Mouse (Mus musculus) ES-CJ7 (cell line): ENCODE measurements around the gene Pld2.
A peak's percentile ranks its signal among the peaks of the same experiment; 100 is the strongest.

Experiments
- DNase-seq: peaks from one replicate; pipeline ENCODE4 v3.0.0; 2011; ENCODE audit warnings: low read depth, low spot score

Gene Pld2

DNA sequence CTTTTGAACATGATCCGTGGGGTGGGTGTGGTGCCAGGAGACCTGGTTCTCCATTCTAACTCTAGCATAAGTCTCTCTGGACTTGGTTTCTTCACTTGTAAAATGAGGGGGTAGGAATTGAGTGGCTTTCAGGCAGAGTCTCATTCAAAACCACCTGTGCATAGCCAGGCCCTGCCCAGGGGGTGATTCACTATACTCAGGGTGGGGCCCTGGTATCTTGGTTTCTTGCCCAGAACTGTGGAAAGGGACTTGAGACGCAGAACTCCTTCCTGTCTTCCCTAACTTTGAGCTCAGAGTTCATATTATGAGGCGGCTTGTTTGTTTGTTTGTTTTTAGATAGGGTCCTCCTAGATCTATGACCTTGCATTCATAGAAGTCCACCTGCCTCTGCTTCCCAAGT, 37.3 kb downstream of the Pld2 start:
- DNase-seq: no peak

DNA sequence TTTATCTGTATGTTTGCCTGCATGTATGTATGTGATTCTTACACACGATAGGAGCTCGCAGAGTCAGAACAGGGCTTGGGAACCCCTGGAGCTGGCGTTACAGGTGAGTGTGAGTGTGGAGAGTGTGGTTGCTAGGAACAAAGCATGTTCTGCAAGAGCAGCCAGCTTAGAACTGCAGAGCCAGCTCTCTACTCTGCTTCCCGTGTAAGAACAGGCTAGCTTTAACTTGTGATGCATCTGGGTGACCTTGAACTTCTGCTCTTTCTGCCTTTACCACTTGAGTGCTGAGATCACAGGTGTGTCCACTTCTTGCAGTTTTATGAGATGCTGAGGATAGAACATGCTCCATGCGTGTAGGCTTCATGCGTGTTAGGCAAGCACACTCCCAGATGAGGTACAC, 39.1 kb downstream of the Pld2 start:
- no peak for DNase-seq

DNA sequence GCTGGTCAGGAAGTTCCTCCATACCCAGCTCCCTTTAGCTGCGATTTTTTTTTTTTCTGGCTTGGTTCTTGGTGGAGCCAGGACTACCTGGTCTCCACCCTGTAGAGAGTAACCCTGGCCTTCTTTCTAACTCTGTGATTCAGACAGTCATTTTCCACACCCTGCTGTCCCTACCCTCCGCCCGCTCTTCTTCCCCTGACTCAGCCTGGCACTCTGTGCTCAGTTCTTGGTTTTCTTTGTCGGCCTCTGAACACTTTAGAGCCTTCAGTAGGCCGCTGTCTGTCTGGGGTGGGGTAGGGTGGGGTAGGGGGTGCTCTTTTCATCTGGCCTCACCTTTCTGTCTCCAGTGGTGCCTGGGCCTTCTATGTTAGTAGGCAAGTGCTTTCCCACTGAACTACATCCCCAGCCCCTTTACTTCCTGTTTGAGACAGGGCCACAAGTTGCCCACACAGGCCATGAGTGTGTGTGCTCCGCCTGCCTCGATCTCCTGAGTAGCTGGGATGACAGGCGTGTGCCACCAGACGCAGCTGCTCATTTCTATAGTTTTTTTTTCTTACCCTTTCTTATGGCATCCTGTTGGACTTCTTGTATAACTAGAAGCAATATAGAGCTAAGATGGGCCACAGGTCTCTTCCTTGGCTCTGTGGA, 40.0 kb downstream of the Pld2 start:
- no peak for DNase-seq

DNA sequence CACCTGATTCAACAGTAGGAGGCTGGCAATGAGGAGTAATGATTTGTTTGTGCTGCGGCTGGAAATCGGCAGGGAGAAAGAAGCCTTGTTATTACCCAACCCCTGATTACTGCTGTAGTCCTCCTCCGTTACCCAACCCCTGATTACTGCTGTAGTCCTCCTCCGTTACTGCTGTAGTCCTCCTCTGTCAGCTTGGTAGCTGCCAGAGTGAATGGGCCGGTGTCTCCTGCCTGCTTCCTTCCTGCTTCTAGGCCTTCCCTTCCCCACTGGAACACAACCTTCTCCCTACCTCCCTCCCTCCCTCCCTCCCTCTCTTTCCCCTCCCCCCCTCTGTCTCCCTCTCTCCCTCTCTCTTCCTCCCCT, 40.5 kb downstream of the Pld2 start:
- DNase-seq: no peak

DNA sequence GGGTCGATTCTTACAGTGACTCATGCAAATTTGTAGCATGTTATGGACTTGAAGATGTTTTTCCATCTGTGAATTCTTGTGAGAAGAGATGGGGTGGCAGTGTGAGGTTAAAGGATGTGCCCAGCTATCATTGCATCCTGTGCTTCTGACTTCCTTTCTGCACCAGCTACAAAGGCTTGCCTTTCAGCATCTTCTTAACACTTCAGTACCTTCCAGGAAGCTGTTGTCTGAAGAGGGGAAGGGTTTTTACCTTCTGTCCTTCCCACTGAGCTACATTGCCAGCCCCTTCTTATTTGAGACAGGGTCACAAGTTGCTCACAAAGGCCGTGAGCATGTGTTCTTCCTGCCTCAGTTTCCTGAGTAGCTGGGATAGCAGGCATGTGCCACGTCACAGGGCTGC, 41.1 kb downstream of the Pld2 start:
- DNase-seq: no peak

DNA sequence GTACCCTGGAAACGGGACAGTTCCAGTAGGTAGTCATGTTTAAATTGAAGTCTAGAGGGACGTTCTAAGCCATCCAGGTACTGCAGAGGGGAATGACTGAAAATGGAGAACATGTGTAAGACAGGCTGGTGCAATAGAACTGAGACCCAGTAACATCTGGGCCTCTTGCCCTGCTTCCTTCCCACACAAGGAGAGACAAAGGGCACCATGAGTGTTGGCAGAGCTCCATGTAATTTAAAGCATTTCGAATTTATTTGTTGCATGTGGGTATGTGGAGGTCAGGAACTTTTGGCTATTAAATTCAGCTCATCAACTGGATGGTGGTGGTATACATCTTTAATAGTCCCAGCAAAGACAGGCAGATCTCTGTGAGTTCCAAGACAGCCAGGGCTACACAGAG, 42.3 kb downstream of the Pld2 start:
- no peak for DNase-seq

DNA sequence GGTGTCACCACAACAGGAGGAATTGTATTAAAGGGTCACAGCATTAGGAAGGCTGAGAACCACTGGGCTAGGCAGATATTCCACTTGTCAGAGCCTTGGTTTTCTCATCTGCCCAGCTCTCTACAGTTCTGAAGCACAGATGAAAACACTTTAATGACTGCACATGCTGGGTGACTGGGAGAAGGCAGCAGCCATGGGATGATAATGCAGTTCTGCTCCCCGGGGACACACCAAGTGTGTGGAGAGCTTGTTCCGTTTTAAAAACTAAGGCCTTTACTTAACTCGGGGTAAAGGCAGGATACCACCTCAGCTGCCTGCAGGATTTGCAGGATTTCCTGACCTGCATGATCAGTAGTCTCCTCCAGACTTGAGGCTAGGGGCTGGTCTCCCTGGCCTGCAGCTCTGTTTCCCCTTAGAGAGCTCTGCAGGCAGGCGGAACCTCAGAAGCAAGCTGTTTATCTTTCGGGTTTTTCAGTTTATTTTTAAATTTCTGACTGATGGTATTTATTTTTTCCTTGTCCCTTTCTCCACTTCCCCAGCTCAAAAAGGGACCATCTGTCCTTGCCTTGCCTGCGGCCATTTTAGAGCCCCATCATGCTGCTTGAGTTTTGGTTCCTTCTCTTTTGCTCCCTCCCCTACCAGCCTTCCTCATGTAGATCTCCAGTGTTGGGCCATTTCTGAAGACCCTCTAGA, 43.3 kb downstream of the Pld2 start:
- DNase-seq: no peak

DNA sequence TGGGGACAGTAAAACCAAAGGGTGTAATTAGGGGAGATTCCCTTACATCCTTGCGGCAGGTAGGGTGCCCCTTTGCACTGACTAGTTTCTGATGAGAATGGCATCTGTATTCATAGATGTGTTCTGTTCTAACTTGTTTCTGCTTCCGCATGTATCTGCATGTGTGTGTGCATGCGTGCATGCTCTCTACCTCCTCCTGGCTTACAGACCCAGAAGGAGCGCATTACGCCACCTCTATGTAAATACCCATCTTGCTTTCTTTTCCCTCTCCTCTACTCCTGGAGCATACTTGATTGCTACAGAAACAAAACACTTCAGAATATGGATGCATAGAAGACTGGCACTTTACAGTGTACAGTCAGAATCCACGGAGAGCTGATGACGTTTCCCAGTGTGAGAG, 43.9 kb downstream of the Pld2 start:
- DNase-seq: no peak

DNA sequence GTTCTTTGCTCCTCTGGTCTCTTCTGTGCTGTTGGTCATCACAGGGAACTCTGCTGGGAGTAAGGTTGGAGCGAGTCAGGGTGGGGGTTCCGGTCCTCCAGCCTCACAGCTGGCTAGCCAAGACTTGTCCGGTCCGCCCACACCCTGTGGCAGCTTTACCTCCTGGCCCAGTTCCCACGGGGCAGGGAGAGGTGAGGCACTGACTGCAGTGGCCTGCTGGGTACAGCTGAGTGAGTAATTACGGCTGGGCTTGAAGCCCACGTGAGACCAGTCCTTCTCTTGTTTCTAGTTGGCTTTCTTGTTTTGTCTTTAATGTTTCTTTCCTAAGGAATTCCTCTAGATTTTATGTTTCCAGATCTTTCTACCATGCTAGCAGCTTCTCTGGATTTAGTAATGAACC, 45.6 kb downstream of the Pld2 start:
- no peak for DNase-seq

DNA sequence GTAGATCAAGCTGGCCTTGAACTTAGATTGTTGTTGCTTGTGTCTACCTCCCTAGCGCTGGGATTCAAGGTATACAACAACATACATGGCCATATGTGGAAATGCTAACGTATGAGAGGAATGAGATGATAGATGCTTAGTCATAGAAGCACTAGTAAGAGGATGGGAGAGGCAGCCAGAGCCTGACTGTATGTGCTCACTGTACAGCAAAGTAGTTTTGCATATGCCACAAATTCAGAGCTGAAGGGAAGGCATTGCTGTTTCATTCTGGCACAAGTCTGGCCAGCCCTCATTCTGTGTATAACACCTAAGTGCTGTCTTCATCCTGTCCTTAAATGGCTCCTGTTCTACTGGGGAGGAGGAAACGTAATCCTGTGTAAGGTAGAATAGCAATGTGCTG, 46.4 kb downstream of the Pld2 start:
- no peak for DNase-seq

DNA sequence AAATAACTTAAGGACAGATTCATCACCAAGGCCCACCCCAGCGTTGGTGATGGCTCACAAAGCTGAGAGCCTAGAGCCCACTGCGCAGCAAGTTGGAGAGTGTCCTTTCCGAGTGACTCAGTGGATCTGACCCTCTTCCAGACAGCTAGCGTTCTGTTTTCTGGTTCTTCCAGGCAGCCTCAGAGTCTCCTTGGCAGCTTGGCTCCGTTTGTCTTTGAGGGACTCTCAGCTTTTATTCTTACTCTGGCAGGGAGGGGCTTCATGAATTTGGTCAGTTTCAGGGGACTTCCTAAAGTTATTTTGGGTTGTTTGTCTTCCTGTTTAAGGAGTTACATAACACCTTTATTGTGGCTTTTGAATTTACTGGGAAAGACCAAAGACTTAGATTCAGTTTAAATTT, 47.1 kb downstream of the Pld2 start:
- no peak for DNase-seq

DNA sequence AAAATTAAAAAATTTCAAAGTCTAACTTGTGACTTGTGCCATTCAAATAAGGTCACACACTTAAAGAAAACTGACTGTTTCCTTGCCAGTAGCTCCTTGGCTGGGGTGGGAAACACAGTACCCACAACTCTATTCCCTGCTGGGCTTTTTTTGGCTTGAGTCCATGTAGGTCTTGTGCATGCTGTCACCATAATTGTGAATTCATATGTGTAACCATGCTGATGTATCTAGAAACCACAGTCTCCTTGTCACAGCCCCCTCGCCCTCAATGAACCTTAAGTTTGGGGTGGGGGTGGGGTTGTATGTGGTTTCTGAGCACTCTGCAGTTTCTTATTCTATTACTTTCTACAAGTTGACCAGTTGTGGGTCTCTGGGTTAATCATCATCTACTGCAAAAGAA, 51.9 kb downstream of the Pld2 start:
- DNase-seq: no peak

DNA sequence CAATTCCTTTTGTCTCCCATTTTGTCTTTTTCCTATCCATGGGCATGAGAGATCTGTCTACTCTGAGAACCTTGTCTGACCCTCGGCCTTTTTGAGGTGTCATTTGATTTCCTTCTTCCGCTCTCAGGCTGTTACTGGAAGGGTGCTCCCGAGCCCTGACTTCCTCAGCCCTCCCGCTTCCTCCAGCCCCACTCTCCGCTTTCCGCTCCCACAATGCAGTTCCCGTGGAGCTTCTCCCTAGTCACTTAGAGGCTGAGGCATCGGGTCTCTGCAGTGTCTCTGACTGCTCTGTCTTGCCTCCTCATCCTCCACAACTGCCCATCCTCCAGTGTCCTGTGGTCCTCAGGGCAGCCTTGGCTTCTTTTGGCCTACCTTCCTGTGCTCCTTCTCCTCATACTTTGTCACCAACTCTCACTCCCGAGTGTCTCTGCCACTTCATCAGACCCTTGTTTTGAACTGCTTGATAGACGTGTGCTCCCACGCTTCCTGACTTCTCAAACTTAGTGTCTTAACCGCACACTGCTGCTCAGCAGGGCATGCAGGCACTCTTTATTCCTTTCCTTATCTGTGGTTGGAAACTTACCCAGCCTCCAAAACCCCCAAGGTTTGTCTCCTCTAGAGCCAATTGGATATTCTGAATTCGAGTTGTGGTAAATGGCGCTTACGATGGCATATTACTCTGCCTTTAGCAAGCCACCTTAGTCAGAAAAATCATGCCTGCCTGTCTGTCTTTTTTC, 54.6 kb downstream of the Pld2 start:
- DNase-seq: no peak

DNA sequence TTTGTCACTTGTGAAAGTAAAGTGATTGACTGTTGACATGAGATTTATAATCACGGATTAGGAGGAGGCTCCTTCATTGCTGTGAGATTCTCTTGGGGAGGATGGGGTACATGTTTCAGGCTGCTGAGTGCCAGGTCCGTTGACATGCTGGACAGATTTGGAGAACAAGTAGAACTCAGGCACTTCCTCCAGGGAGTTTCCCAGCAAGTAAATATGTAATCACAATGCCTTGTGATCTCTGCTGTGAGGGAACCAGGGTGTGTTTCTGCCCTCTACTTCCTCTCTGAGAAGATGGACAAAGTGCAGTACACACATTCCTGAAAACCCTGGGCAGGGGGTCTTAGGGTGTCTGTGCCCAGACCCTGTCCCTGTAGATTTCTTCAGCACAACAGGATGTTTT, 55.8 kb downstream of the Pld2 start:
- no peak for DNase-seq

DNA sequence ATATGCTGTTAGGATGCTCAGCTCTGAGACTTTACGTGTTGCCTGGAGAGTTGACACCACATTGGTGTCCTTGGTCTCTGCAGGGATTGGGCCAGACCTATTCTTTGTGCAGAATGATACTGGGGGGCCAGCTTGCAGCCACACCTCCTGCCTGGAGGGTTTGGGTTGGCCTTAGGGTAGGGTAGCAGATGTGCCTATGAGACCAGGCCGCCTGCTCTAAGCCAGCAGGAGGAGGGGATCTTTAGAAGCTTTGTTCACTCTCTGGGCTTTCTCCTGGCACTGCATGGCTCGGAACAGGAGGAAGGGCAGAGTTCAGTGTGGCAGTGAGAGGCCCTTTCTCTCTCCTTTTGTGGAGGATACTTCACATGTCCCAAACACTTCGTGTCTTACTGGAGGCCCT, 56.2 kb downstream of the Pld2 start:
- DNase-seq: no peak

DNA sequence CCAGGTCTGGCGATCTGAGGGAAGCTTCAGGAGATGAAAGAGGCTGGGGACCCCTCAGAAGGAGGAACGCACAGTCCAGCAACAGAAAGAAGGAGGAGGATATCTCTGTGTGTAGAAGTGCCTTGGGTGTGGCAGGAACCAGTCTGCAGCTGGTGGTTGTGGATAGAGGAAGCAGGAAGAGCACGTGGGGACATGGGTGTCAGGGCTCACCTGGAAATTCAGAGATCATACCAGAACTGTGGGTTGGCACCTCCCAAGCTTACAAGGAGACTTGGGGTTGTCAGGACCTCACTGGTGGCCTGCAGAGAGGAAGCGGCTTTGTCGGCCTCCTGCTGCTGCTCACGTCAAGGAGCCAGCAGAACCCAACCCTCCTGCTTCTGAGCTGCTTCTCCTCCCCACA, 57.4 kb downstream of the Pld2 start:
- DNase-seq: no peak

DNA sequence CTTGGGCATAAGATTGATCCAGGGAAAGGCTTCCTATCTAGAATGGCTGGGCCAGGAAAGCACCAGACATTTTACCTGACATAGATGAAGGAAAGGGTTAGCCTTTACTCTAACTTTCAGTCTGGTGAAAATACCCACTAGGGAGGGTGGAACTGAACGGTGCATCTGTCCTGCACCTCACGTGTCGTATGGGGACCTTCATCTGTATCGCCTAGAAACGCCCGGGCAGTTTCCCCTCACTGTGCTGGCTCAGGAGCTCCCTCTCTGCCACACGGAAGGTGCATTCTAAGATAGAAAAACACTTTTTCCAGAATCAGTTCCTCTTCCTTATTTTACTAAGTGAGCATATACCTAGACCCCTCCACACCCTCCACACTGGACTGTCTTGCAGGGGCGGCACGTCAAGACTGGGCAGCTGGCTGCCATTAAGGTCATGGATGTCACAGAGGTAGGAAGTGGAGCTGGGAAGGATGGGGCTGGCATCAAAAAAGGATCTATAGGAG, 58.6 kb downstream of the Pld2 start:
- no peak for DNase-seq

DNA sequence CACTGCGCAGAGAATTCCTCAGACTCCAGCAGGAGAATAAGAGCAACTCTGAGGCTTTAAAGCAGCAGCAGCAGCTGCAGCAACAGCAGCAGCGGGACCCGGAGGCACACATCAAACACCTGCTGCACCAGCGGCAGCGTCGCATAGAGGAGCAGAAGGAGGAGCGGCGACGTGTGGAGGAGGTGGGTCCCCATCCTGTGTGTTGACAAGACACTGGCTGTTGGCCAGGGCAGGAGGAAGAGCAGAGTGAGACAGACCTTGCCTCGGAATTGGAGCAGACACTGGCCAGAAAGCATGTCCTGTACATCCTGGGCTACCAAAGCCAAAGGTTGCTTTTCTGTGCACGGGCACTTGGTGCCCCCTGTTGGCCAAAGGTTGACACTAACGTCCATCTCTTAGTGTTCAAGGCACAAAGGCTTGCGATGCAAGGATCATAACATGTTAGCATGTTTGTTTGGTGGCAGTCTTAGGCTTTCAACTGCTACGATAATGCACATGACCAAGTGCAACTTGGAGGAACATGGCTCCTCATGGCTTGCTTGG, 65.2 kb downstream of the Pld2 start:
- DNase-seq: peak; percentile 64

DNA sequence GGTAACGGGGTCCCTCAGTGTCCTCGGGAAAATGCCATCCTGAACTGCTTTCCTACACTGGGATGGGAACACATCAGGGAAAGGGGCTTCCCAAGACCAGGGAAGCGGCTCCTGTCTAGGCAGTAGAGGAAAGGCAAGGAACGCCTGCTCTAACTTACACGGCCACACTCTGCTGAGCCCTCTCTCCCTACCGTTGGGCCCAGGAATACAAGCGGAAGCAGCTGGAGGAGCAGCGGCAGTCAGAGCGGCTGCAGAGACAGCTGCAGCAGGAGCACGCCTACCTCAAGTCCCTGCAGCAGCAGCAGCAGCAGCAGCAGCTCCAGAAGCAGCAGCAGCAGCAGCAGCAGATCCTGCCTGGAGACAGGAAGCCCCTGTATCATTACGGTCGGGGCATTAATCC, 66.9 kb downstream of the Pld2 start:
- no peak for DNase-seq

DNA sequence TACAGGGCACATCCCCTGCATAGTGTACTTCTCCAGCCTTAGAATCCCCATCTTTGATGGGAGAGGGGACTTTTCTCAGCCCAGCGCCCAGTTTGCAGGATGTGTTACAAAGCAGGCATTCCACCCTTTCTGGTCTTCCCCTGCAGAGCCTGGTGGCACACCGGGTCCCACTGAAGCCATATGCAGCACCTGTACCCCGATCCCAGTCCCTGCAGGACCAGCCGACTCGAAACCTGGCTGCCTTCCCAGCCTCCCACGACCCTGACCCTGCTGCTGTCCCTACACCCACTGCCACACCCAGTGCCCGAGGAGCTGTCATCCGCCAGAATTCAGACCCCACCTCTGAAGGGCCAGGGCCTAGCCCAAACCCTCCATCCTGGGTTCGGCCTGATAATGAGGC, 67.7 kb downstream of the Pld2 start:
- no peak for DNase-seq
